Mouse (Mus musculus) kidney, adult 9 months (tissue): ENCODE data around the gene Srsf6.

Source experiments
- DNase-seq: peaks from one replicate; pipeline ENCODE4 v3.0.0; 2022

The Srsf6 gene

GRCm38 (mm10) chr2:162934421-162934820, 3.1 kb downstream of the Srsf6 start:
- DNase-seq, result peak; percentile 52

GRCm38 (mm10) chr2:162935700-162936099, 4.4 kb downstream of the Srsf6 start:
- DNase-seq, result no peak

DNA sequence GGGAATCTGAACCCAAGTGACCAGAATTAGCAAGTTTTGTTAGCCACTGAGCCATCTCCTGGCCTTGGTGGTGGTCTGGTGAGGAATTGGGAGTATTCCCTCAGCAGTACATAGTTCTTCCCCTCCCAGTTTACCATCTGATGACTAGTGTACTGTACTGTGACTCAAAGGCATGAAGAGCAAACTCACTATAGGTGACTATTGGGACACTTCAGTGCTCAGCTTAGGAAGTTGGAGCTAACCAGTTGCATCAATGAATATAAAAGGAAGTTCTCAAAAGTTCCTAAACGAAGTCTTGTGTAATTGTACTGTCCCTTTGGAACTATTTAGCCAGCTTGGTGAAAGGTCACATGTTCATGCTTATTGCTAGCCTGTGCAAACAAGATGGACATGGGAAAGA, 8.2 kb downstream of the Srsf6 start:
- no peak for DNase-seq

DNA sequence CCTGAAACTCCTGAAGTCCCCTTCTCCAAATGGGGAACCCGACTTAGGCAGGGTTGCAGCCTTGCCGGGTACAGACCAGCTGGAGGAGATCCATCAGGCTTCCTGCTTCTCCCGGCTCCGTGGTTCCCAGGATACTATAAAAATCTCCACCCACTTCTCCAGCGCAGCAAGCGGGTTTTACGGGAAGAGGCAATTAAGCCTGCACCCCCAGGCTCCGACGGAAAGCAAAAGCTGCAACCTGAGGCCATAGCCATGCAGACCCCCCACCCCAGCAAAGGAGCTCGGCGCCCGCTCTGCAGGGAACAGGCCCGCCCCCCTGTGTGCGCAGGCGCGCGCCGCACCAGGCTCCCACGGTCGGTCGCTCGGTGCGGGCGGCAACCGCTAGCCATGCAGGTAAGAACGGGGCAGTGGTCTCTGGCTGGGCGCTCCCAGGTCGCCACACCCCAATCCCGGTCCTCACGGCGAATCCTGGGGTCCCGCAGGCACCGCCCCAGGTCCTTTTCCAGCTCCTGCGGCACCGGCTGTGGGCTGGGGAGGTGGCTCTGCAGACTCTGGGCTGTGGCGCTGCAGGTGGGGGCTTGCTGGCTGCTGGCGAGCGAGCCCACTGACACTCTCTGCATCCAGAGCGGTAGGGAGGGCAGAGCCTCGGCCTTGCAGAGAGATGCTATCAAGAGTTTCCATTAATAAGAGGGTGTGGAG, 12.0 kb downstream of the Srsf6 start, which contains the start of gene L3mbtl1:
L3mbtl1 (plus strand) TSS at position 325 of the 699 bp plus-strand sequence.
- DNase-seq, result no peak

- no peak for DNase-seq
Measured at GRCm38 (mm10) chr2:162943931-162944330, 12.6 kb downstream of the Srsf6 start.

DNA sequence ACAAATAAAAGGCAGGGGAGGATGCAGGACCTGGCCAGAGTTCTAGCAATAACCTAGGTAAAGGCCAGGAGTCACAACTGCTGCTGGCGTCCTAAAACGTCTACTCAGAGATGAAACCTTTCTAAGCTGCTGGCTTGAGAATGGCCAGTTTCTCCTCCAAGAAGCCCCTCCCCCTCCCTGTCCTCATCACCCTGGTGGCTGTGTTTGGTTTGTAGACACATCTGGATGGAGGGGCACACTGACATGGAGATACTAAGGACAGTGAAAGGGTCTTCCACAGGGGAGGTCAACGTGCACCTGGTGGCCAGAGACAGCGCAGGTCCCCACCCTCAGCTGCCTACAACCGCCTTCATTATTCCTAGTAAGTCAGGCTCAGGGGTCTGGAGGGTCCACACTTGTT, 15.6 kb downstream of the Srsf6 start:
- DNase-seq, result no peak

GRCm38 (mm10) chr2:162947736-162948135, 16.4 kb downstream of the Srsf6 start:
- DNase-seq, result peak; percentile 48

GRCm38 (mm10) chr2:162948221-162948620, 16.9 kb downstream of the Srsf6 start:
- DNase-seq, result no peak

GRCm38 (mm10) chr2:162950776-162951175, 19.4 kb downstream of the Srsf6 start:
- no peak for DNase-seq

GRCm38 (mm10) chr2:162956843-162957242, 25.5 kb downstream of the Srsf6 start:
- DNase-seq, result no peak

DNA sequence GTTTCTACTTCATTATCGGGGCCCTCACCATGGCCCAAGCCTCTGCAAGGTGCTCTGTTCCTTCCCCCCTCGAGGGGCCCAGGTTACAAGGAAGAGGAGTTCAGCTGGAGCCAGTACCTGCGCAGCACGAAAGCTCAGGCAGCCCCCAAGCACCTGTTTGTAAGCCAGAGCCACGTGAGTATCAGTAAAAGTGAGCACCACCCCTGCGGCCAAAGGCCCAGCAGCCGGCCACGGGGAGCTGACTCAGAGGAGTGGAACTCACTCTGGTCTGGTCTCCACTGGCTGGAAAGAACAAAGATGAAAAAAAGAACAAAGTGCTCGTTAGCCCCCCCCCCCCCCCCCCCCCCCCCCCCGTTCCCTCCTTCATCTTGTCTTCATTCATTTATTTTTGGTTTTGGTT, 30.0 kb downstream of the Srsf6 start:
- DNase-seq, result no peak

DNA sequence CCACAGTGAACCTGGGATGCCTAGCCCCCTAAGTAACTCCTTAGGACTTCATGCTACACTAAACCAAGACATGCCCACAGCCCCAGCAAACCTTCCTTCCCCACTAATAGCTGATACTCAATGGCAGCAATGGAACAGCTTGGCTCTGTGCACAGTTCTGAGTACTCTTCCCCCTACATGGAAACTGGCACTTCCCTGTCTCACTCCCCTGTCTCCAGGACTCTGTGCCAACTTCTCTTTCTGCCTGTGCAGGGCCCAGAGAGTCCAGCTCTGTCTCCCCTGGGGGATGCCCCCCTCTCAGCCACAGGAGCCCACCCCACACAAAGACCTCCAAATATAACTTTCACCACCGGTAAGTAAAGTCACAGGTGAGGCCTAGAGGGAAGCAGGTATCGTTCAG, 35.4 kb downstream of the Srsf6 start:
- DNase-seq, result no peak

GRCm38 (mm10) chr2:162968357-162968756, 37.0 kb downstream of the Srsf6 start:
- DNase-seq, result peak; percentile 66

- DNase-seq, result no peak
Measured at GRCm38 (mm10) chr2:162969101-162969500, 37.8 kb downstream of the Srsf6 start.

DNA sequence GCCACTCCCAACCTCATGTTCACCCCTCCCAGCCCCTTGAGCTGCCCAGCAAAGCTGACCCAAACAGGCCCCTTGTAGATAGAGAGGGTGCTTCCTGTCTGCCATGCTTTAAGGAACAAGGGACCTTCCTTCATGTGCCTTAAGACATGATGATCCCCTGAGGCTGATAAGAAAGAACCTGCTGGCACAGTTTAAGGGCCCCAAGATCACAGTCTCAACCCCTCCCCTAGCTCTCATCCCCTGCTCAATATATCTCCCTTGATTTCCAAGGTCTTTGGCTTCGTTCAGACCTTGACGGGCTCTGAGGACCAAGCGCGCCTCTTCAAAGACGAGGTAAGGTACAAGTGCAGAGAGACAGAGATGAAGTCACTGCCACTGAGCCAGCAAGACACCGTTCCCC, 39.6 kb downstream of the Srsf6 start:
- DNase-seq, result no peak

DNA sequence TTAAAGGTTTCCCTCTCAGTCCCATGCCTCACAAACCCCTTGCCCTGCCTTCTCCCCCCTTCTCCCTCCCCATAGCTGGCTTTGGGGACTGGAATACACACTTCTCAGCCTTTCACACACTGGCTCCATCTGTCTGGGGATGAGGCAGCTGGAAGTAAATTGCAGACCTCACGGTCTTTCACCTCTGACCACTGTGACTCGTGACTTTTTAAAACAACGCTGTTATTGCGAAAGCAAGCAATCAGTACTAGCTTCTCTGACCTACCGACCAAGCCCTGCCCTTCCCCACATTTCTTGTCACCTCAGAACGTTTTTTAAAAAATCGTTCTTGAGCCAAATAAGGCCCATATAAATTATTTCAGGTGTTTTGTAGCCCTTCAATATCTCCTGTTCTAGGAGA, 41.4 kb downstream of the Srsf6 start:
- DNase-seq, result no peak

- no peak for DNase-seq
Measured at GRCm38 (mm10) chr2:162973206-162973605, 41.9 kb downstream of the Srsf6 start.

DNA sequence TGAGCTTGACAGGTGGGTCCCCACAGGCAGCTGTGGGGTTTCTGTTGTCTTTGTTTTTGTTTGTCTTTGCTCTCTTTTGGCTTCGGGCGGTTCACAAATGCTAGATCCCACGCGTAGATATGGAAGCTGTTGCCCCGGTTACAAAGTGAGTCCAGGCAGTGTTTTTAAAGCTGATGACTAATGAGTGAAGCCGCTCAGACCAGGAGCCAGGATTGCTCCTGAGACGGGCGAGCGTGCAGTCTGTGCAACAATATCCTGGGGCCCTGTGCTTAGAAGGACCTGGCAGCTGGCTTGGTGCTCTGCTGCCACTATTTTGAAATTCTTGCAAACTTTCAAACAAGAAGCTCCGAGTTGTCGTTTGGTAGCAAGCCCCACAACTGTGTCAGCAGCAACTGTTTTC, 42.3 kb downstream of the Srsf6 start:
- DNase-seq, result no peak

- DNase-seq, result no peak
Measured at GRCm38 (mm10) chr2:162975157-162975775, 43.9 kb downstream of the Srsf6 start.

DNA sequence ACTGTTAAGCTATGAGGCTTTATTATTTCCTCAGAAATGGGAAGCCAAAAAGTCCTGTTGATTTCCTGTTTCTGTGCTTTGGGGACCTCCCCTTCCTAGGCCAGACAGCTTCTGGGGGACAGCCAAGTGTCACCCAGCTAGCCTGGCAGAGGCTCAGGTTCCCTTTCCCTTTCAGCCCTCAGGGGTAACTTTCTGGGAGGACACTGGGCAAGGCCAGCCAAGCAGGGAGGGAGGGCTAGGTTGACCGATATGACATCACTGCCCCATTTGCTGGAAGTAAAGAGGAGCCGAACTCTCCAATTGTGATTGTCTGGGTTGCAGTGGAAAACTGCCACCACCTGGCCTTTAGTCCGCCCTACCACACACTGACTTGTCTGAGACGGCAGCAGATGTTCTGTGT, 44.7 kb downstream of the Srsf6 start:
- peak; percentile 68 for DNase-seq

DNA sequence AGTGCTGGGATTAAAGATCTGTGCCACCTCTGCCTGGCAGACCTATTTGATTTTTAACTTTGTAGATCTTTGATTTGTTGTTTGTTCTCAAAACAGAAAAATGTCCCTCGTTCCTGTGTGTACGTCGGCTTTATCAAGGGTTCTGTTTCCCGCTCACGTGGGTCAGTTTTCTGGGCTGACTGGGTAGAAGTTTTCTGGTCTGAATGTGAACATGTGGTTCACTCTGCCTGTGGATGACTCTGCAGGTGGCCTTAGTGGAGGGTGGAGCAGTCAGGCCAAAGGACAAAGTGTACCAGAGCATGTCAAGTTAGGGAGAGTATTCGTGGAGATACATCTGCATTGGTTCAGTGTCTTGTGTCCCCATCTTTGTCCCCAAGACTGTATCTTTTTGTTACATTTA, 53.1 kb downstream of the Srsf6 start:
- peak; percentile 89 for DNase-seq

GRCm38 (mm10) chr2:162985923-162986322, 54.6 kb downstream of the Srsf6 start:
- peak; percentile 97 for DNase-seq
